Mouse (Mus musculus) layer of hippocampus, adult 2 months (tissue): ENCODE data around the gene Kctd8. TPM values are rescaled to one million over a fixed set of nuclear protein-coding genes. Genes with fewer than 3 reads are reported as not detected.

Experiments used
- DNase-seq, 2 experiments: peaks; one replicate each; pipeline ENCODE4 v3.0.0; 2022; ENCODE audit warnings: low spot score in 2 of 2
- H3K27ac ChIP-seq: fragments of 200-600 bp; 2 replicates; pipeline ENCODE4 v1.8.1; 2022
- H3K4me3 ChIP-seq: fragments of 200-600 bp; 2 replicates; pipeline ENCODE4 v1.8.1; 2022; ENCODE audit warnings: mild to moderate bottlenecking
- CTCF ChIP-seq: fragments of 200-600 bp; conservative IDR thresholded peaks from 2 replicates; pipeline ENCODE4 v1.8.1; 2022; ENCODE audit warnings: antibody characterized with exemption, mild to moderate bottlenecking, moderate library complexity
- long read RNA-seq, 2 experiments: library from polyadenylated mRNA; stranded (forward); transcript quantifications; one replicate each; pipeline ENCODE4 v2.0.0; 2021; ENCODE audit warnings: borderline mapping rate in 2 of 2
- total RNA-seq, 2 experiments: library from RNA; stranded (reverse); gene quantifications; 2 replicates each; pipeline ENCODE4 v1.2.3; 2021

Gene Kctd8
- 1 to 10 TPM; 5.6 to 6.0 TPM for total RNA-seq
- long read RNA-seq, experiment 1, partial matches to known transcripts, result 0 of 4 reads
- long read RNA-seq, experiment 1, other reads (novel, unspliced or antisense), result 0 of 4 reads
- long read RNA-seq, experiment 2, transcript Kctd8-201 (2 exons, 2,859 nt), result major isoform, 9 of 9 reads
- long read RNA-seq, experiment 2, partial matches to known transcripts, result 0 of 9 reads
- long read RNA-seq, experiment 2, other reads (novel, unspliced or antisense), result 0 of 9 reads

DNA sequence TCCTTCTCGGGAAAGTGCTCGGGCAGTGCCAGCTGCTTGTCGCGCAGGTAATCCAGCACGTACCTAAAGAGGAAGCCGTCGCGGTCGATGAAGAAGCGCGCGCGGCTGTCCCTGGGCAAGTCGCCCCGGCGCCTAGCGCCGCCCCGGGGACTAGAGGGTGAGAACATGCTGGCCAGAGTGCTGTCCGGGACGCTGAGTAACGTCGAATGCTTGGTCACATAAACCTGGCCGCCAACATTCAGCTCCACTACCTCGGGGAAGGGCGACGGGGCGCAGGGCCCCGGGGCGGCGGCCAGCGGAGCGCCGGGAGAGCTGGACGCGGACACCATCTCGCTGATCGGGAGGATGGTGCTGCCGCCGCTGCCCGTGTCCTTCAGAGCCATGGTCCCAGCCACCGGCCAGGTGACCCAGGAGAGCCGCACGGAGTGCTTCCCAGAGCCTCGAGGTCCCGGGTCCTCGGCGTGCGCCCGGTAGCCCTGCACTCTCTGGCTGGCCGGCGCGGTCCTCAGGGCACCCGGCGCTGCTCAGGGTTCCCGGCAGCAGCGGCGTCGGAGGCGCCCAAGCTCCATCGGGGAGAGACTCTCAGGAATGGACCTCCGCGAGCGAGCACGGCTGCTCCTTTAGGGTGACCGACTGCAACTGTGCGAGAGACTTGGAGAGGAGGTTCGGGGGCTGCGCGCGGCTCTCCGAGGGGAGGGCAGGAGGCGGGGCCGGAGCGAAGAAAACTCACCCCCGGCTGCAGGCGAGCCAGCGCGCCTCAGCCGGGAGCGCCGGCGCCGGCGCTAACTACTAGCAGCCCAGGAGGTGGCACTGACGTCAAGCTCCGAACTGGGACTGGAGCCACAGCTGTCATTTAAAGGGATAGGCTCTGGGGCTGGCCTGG is at the start of gene Kctd8:
Kctd8 (minus strand) TSS at position 761 of the 883 bp plus-strand sequence.
- peak; percentile 66 to 71 for DNase-seq
- Histone ChIP-seq H3K4me3 (peak within 1 kb of the TSS; percentile 63), H3K27ac (peak within 1 kb of the TSS; percentile 32; the same call in 1 of the 2 replicates)
- TF ChIP-seq CTCF, result peak; percentile 36; the same call in 1 of the 2 replicates

DNA sequence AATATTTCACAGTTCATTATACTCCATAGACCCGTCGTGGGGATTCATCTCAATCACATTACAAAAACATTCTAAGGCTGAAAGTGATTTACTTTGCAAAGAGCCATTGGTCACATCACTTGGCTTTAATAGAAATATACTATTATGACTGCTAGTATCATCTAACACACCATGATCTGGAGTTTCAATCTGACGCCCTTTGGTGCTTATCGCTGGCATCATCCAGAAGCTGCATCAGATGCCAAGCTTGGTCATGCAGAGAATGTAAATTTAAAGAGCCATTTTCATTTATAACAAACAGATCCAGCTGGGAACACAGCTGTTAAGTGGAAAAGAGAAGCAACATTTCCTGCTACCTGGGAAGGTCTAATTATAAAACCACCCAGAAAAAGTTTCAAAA is 37.6 kb upstream of the Kctd8 start:
- no peak for DNase-seq
- Histone ChIP-seq H3K4me3 (no peak overlapping the region), H3K27ac (no peak overlapping the region)
- TF ChIP-seq CTCF, result no peak

DNA sequence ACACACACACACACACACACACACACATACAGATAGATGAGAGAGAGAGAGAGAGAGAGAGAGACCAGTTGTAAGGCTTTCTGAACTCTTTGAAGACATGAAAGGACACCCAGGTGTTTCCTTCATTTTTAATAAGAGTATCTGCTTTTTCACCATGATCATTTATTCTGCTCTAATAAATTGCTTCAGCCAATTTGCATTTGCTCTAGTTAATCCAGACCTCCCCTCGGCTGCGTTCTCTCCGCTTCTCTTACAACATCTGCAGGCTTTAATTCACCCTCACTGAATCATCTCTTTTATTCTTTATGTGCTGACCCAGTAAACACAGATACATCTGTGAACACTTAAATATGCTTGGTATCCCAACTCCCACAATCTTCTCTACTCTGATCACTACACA is 9.1 kb upstream of the Kctd8 start:
- no peak overlapping the region for H3K27ac ChIP-seq
- no peak for TF ChIP-seq CTCF
- DNase-seq, result no peak
- H3K4me3 ChIP-seq, result no peak overlapping the region

DNA sequence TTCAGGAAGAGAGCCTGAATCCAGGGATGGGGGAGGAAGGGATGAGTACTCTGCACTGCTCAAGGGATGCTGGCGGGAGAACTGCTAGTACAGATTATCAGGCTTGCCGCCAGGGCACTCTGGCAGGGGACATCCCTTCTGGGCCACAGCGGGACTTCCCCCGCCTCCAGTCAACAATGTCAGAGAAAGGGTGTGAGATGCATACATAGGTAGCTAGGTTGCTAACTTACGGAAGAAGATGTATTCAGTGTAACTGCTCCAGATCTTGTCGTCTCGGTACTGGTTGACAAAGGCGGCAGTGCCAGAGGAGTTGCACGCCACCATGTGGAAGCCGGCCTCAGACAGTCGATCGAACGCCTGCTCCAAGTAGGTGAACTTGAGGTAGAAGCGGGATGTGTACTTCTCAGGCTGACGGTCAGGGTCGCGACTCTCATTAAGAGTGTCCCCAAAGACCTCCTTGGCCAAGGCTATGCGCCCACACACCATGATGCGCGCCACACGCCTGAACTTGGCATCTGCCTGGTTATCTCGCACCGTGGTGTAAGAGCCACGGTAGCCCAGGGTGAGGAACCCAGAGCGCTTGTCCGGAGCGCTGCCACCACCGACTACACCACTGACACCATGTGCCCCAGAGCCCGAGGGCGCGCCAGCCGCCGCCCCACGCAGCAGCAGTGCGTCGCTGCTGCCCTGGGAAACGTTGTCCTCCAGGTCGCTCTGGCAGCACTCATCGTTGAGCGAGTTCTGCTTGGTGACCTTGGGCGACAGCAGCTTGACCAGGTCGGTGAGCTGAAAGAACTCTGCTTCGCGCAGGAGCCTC is 1.2 kb downstream of the Kctd8 start:
- peak; percentile 37 to 55 for DNase-seq
- peak overlapping the region; percentile 63 for H3K4me3 ChIP-seq
- peak overlapping the region; percentile 32; the same call in 1 of the 2 replicates for H3K27ac ChIP-seq
- TF ChIP-seq CTCF, result peak; percentile 69

DNA sequence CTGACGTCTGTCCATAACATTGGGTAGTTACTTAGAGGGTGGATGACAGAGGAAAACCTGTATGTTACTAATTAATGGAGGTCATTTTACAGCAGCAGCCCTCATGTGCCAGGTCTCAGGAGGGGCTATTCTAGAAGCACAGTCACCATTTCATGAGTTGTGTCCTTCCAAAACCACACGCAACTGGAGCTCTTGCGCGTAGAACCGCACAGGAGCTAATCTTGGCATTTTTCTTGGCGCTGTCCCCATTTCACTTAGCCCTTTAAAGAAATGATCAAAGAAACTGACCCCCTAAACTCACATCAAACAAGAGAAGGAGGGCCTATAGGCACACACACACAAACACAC is 1.9 kb downstream of the Kctd8 start:
- no peak for DNase-seq
- H3K27ac ChIP-seq, result no peak overlapping the region
- TF ChIP-seq CTCF, result no peak
- H3K4me3 ChIP-seq, result no peak overlapping the region

DNA sequence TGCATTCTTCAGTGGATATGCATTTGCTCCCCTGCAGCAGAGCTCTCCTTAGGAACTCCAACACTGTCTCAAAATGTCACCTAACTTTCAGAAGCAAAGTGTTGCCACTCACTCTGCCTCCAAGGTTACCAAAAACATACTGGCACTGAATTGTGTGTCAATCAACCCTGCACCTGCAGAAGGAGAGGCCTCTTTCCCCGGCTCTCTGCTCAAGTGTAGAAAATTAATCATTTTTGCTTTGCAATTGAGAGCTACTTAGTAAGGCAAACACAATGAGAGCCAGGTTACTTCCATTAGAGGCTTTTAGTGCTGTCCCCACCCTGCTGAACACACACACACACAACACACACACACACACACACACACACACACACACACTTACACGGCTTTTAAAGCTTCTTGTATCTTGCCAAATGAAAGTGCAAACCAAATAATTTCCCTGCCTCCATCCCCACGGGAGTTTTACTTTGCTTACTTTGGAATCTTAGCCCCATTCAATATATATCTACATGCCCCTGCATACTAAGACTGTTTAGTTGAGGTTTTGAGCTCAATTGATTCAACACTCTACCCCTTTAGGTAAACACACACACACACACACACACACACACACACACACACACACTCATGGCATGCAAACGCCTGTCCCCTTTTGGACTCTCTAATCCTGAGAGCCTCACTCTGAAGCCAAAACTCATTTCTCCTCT is 2.4 kb downstream of the Kctd8 start:
- no peak for DNase-seq
- no peak overlapping the region for H3K27ac ChIP-seq
- TF ChIP-seq CTCF, result no peak
- no peak overlapping the region for H3K4me3 ChIP-seq

DNA sequence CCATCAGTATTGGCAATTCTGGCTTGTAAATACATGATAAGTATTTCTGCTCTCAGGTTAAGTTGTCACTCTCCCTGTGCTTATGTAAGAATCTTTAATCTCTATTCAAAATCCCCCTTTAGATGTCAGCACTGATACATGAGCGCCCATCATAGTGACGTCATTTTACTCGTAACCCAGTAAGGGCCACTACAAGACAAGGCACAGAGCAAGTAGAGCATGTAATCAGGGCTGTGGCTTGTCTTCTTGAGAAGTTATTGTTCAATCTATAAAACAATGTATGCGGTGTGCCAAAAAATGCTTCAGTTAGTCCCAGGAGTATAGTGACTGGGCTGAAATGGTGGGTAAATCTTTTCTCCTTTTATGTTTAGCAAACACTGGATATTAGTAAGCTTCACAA is 13.9 kb downstream of the Kctd8 start:
- no peak for TF ChIP-seq CTCF
- Histone ChIP-seq H3K4me3 (no peak overlapping the region), H3K27ac (no peak overlapping the region)
- DNase-seq, result no peak

DNA sequence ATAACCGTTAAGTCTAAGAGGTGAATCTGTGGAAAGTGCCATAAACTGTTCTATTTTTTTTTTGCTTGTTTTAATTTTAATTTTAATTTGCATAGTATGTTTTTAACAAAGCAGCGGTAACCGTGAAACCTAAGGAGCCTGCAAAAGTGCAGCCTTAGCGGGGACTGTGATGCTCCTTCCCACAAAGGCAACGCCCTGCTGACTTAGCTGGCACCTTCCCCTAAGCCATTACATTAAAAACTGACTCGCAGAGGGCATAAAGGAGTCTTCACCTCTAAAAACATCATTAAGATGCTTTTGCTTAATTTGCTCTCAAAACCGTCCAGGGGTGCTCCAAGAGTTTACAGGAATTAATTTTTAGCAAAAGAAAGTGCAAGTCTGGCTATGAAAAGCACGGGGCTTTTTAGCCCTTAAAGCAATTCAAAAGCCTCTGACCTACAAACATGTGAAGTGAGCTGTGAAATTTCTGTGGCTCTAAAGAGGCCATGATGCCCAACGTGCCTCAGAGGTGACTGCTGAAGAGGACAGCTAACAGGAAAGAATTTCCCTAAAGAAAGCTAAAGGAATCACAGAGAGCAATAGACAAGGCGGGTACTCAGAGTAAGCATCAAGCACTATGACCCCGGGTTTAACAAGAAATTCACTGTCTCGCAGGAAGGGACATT is 16.8 kb downstream of the Kctd8 start:
- no peak overlapping the region for H3K4me3 ChIP-seq
- no peak for DNase-seq
- H3K27ac ChIP-seq, result no peak overlapping the region
- TF ChIP-seq CTCF, result no peak

DNA sequence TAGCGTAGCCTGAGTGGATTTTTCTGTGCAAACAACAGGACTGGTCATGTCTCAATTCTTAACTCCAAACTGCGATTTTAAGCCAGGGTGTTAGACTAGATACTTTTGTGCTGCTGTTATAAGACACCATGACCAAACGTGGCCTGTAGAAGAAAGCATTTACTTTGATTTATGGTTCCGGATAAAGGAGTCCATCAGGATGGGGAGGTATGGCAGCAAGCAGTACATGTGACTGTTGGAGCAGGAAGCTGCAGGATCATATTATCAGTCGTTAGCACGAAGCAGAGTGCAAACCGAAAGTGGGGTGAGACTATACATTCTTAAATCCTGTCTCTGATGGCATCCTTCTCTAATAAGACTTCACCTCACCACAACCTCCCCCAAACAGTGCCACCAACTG is 28.9 kb downstream of the Kctd8 start:
- H3K27ac ChIP-seq, result no peak overlapping the region
- TF ChIP-seq CTCF, result no peak

DNA sequence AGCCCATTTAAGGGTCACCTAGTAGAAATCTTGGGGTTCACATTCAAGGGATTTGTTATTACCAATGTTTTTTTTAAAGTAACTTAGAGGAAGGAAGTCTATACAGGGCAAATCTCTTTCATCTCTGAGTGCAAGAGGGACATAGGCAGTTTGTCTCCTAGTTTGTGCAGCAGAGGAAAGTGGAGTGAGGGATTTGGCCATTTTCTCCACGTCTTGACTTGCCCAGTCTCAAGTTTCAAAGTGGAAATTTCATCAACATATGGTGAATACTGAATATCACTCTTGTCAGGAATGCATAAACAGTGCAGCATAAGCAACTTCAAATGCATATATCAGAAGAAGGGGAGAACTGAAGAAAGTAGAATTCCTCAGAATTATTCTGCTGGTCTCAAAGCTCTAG is 39.8 kb downstream of the Kctd8 start:
- TF ChIP-seq CTCF, result no peak
- Histone ChIP-seq H3K4me3 (no peak overlapping the region), H3K27ac (no peak overlapping the region)
- DNase-seq, result no peak

More for the DNA sequence above, 28.9 kb downstream of the Kctd8 start:
- no peak overlapping the region for H3K4me3 ChIP-seq
- no peak for DNase-seq

DNA sequence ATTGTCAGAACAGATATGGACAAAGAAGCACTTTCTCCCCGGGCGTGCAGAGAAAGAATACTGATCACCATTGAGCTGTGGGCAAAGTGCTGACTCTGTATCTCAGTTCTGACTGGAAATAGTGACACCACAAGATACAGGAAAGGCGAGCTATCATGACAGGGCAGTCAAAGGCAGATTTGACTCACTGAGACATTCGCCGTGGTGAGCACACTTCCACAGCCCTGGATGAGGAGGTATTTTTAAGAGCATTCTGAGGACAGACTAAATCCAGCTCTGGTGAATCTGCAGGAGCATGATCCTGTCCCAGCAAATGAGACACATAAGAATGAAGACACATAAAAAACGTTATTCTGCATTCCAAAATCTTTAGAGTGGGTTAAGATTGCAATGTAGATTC is 49.1 kb downstream of the Kctd8 start:
- TF ChIP-seq CTCF, result no peak
- H3K4me3 ChIP-seq, result no peak overlapping the region
- H3K27ac ChIP-seq, result no peak overlapping the region
- no peak for DNase-seq

DNA sequence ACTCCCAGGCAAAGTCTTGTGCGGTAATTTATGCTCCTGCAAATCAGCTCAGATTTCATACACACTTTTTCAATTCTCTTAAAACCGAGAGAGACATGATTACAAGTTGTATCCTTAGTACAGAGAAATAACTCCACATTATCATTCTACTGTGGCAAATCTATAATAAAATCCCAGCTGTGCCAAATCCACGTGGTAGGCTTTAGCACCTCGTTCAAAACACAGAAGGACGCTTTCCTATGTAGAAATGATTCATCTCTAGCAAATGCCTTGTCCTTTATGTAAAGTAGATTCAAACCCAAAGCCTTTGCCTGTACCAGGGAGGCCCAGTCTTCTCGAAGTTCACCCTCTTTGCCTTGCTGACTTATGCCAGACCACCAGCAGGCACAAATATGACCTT is 57.1 kb downstream of the Kctd8 start:
- Histone ChIP-seq H3K27ac (no peak overlapping the region), H3K4me3 (no peak overlapping the region)
- DNase-seq, result peak in 1 of 2 experiments; percentile 2
- no peak for TF ChIP-seq CTCF
